Mouse (Mus musculus) forebrain, embryonic 11.5 days (tissue): ENCODE measurements around the gene Iscu. TPM values are rescaled to one million over a fixed set of nuclear protein-coding genes. Genes with fewer than 3 reads are reported as not detected.

Experiments
- ATAC-seq: fragments of 200-750 bp; cut with Nextera tagmentation; replicated peaks from 2 replicates; pipeline ENCODE4 v1.8.0; 2017; ENCODE audit warnings: moderate TSS enrichment; ENCODE audit not compliant: low FRiP score
- DNase-seq: peaks from one replicate; pipeline ENCODE4 v3.0.0-alpha.2; 2017; ENCODE audit warnings: low spot score
- H3K27ac ChIP-seq: fragments of 300-500 bp; sonication (generic); 2 replicates; pipeline ENCODE4 v1.5.1; 2014; ENCODE audit warnings: low read depth, low read length
- H3K27me3 ChIP-seq: fragments of 300-500 bp; sonication (generic); 2 replicates; pipeline ENCODE4 v1.6.1; 2014; ENCODE audit warnings: mild to moderate bottlenecking, low read length, mixed read lengths; ENCODE audit not compliant: control insufficient read depth, insufficient read depth
- H3K36me3 ChIP-seq: fragments of 300-500 bp; sonication (generic); 2 replicates; pipeline ENCODE4 v1.6.1; 2014; ENCODE audit warnings: mild to moderate bottlenecking, low read length, moderate library complexity, mixed read lengths; ENCODE audit not compliant: control insufficient read depth, insufficient read depth
- H3K4me1 ChIP-seq: fragments of 300-500 bp; sonication (generic); replicated peaks from 2 replicates; pipeline ENCODE4 v1.6.1; 2014; ENCODE audit warnings: low read length, mixed read lengths; ENCODE audit not compliant: control insufficient read depth, insufficient read depth
- H3K4me2 ChIP-seq: fragments of 300-500 bp; sonication (generic); 2 replicates; pipeline ENCODE4 v1.6.1; 2014; ENCODE audit warnings: low read depth, mild to moderate bottlenecking, low read length, moderate library complexity, mixed read lengths; ENCODE audit not compliant: severe bottlenecking
- H3K4me3 ChIP-seq: fragments of 300-500 bp; sonication (generic); 2 replicates; pipeline ENCODE4 v1.5.1; 2014; ENCODE audit warnings: low read depth, low read length
- H3K9ac ChIP-seq: fragments of 300-500 bp; sonication (generic); 2 replicates; pipeline ENCODE4 v1.6.1; 2014; ENCODE audit warnings: low read length
- H3K9me3 ChIP-seq: fragments of 300-500 bp; sonication (generic); 2 replicates; pipeline ENCODE4 v1.6.1; 2016; ENCODE audit warnings: low read length, mixed read lengths; ENCODE audit not compliant: control insufficient read depth
- WGBS: fragments of 180-500 bp; shearing (Covaris S2); extraction: QIAGEN DNeasy Blood & Tissue Kit; methylation state at CpG from one replicate; pipeline ENCODE4 v1.1.7; 2014; 5-methylcytosine and 5-hydroxymethylcytosine counted together
- polyA plus RNA-seq: library from polyadenylated mRNA; unstranded; fragments of >200 nt; fragmentation: Nextera tagmentation; extraction: Ambion mirVana; gene quantifications from 2 replicates; pipeline ENCODE4 v1.2.1, GENCODE M21; 2014

Iscu gene
- polyA plus RNA-seq, 1 experiment from 2014 or later: 99.4 TPM

DNA sequence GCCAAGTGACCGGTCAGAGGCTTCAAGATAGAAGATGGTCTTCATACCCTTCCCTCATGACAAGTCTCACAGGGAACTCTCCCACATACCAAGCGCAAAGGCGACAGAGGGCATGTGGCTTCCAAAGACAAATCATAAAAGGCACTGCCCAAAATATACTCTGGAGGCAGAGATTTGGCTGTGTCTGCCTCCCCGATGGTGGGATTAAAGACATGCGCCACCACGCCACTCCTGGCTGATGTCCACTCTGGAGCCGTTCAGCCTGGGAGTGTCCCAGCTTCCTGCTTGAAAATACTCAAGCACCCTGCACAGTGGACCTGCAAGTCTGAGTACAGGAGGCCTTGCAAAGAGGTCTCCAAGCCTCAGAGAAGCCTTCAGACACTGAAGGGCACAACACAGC, 41.4 kb upstream of the Iscu start:
- no peak for DNase-seq
- H3K4me1 ChIP-seq: peaks cover 5% of the 10 kb centered on the region
- H3K4me3 ChIP-seq: no peak overlapping the region
- no peak overlapping the region for H3K9ac ChIP-seq
- 87% methylated on average over 7 of the region's 7 CpGs for WGBS
- H3K27ac ChIP-seq: no peak overlapping the region
- no peaks in the 10 kb centered on the region for H3K27me3 ChIP-seq
- no peak overlapping the region for H3K4me2 ChIP-seq
- H3K36me3 ChIP-seq: no peaks in the 10 kb centered on the region
- H3K9me3 ChIP-seq: no peaks in the 10 kb centered on the region
- no peak for ATAC-seq

DNA sequence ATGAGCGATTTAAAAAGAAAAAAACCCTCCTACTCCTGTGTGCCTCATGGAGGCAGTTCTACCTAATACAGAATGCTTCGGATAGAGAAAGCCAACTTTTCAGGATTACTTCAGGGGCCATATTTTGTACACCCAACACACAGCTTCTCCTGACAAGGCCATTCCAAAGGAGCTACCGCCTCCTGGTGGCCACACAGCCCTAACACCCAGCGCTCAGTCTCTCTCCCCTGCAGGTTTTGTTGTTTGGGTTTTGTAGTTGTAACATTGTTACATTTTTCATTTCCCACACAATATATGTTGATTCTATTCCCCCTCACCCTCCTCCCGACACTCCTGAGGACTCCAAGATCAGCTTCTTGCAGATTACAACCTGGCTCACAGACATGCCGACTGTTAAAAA, 40.4 kb upstream of the Iscu start:
- ATAC-seq (no peak), DNase-seq (peak; percentile 72)
- H3K9ac ChIP-seq: no peak overlapping the region

DNA sequence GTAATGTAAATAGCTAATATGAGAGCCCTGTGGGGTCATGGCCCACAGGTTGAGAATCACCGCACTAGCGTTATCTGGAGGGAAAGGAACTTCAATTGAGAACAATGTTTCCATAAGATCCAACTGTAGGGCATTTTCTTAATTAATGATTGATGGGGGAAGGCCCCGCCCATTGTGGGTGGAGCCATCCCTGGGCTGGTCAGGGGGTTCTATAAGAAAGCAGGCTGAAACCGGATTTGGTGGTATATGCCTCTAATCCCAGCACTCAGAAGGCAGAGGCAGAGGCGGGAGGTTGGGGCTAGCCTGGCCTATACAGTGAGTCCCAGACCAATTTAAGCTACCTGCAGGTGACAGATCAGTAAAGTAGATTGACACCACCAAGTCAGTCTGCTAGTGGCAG, 38.2 kb upstream of the Iscu start:
- no peaks in the 10 kb centered on the region for H3K27me3 ChIP-seq
- no peak overlapping the region for H3K27ac ChIP-seq
- no peaks in the 10 kb centered on the region; the same call in 1 of the 2 replicates for H3K36me3 ChIP-seq
- ATAC-seq (no peak), DNase-seq (no peak)
- peaks cover 7% of the 10 kb centered on the region for H3K4me1 ChIP-seq
- H3K4me3 ChIP-seq: no peak overlapping the region
- no peaks in the 10 kb centered on the region for H3K9me3 ChIP-seq
- H3K9ac ChIP-seq: no peak overlapping the region
- WGBS: 71% methylated on average over 5 of the region's 5 CpGs
- H3K4me2 ChIP-seq: no peak overlapping the region

More for the DNA sequence above, 40.4 kb upstream of the Iscu start:
- H3K4me2 ChIP-seq: no peak overlapping the region
- H3K9me3 ChIP-seq: no peaks in the 10 kb centered on the region
- no peak overlapping the region for H3K4me3 ChIP-seq
- no peak overlapping the region for H3K27ac ChIP-seq
- WGBS: 27% methylated on average over 6 of the region's 6 CpGs
- H3K4me1 ChIP-seq: peaks cover 7% of the 10 kb centered on the region
- H3K27me3 ChIP-seq: no peaks in the 10 kb centered on the region
- H3K36me3 ChIP-seq: no peaks in the 10 kb centered on the region

DNA sequence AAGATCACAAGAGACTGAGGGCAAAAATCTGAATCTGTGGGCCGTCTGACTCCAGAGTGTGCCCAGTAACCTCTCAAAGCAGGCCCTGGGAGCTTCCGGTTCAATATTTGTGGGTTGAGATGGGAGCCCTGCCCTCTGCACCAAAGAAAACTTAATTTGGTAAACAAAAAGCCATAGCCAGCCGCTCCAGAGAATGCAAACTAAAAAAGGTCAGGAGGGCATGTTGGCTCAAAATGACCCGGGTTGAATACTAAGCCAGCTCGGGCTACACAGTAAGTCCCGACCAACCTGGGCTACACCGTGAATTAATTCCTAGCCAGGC, 37.6 kb upstream of the Iscu start:
- Histone ChIP-seq H3K27me3 (no peaks in the 10 kb centered on the region), H3K4me3 (peak overlapping the region; percentile 68), H3K4me2 (peak overlapping the region; percentile 62), H3K36me3 (no peaks in the 10 kb centered on the region; the same call in 1 of the 2 replicates), H3K27ac (peak overlapping the region; percentile 94), H3K9me3 (no peaks in the 10 kb centered on the region), H3K4me1 (peaks cover 7% of the 10 kb centered on the region), H3K9ac (peak overlapping the region; percentile 70)
- DNase-seq: no peak
- 31% methylated on average over 7 of the region's 7 CpGs for WGBS
- no peak for ATAC-seq

DNA sequence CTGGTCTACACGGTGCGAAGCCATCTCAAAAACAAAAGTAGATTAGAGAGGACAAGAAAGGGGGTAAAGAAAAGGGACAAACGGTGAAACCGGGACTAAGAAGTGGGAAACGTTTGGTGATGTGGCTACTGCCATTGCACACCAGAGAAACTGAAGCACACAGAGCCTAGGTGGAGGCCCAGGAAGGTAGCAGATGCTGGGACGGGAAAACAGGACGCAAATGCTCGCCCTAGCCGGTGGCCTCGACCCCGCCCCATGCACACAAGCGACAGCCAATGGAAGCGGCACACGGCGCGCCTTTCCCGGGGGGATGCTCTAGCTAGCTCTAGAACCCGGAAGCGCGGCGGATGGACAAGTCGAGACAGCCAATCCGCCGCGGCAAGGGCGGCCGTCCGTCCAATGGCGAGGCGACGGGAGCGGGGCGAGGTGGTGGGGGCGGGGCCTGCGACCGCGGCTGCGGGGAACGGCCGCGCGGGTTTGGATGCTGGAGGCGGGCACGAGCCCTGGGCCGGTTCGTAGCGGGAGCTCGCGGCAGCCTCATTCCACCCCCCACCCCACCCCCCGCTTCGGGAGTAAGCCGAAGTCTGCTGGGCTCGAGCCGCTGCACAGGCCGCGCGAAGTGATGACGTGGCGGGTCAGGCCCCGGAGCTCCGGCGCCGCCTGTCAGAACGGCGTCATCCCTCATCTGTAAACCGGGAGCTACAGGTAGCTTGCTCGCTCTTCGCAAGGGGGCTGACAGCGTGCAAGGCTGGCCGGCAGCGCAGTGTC, 37.0 kb upstream of the Iscu start, which contains the start of gene Ficd:
Ficd (plus strand) TSS at position 459 of the 768 bp plus-strand sequence.
- H3K4me3 ChIP-seq: peak within 1 kb of the TSS; percentile 68
- DNase-seq (peak; percentile 99), ATAC-seq (peak; percentile 96)
- H3K27me3 ChIP-seq: no peaks in the 10 kb centered on the region
- WGBS: under 1% methylated on average over 69 of the region's 71 CpGs
- H3K9ac ChIP-seq: peak within 1 kb of the TSS; percentile 70
- no peaks in the 10 kb centered on the region for H3K9me3 ChIP-seq
- peak within 1 kb of the TSS; percentile 70 for H3K4me2 ChIP-seq
- peak within 1 kb of the TSS; percentile 94 for H3K27ac ChIP-seq
- peaks cover 7% of the 10 kb centered on the region for H3K4me1 ChIP-seq
- H3K36me3 ChIP-seq: no peaks in the 10 kb centered on the region; the same call in 1 of the 2 replicates

DNA sequence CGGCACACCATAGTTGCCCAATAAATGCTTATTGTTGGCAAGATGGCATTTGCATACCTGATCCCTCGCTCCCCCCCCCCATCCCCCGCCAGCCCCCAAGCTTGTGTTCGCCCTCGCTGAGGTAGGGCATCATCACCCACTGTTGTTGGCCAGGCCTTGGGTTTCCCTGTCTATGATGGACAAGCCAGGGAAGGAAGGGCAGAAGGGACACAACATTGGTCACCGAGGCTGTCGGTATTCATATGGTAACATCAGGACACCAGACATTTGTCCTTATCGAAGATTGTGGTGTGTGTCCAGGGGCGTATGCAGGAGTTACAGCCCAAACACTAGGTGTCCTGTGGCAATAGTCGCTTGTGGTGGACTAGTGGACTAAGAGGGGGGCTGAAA, 36.4 kb upstream of the Iscu start:
- H3K36me3 ChIP-seq: no peaks in the 10 kb centered on the region; the same call in 1 of the 2 replicates
- peak overlapping the region; percentile 70 for H3K4me2 ChIP-seq
- DNase-seq (no peak), ATAC-seq (peak; percentile 23)
- H3K9me3 ChIP-seq: no peaks in the 10 kb centered on the region
- no peaks in the 10 kb centered on the region for H3K27me3 ChIP-seq
- peak overlapping the region; percentile 94 for H3K27ac ChIP-seq
- H3K9ac ChIP-seq: peak overlapping the region; percentile 70
- H3K4me1 ChIP-seq: peaks cover 7% of the 10 kb centered on the region
- 5% methylated on average over 10 of the region's 10 CpGs for WGBS
- peak overlapping the region; percentile 68 for H3K4me3 ChIP-seq

DNA sequence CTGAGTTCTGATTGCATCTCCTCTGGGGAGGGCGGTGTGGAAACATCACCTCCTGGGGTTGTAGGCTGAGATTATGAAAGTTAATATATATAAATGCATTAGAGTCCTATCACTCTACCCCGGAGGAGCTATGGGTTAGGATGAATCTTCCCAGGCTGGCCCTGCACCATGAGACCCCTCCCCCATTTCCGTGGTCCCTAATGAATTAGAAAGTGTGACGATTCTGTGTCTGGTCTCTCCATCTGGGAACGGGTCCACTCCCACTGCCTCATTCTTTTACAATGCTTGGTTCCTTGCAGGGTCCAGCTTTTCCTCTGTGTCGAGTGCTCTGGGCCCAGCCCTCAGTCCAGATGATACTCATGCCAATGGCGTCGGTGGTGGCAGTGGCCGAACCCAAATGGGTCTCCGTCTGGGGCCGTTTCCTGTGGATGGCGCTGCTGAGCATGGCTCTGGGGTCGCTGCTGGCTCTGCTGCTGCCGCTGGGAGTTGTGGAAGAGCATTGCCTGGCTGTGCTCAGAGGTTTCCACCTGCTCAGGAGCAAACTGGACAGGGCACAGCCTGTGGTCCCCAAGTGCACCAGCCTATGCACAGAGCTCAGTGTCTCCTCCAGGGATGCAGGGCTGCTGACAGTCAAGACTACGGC, 35.9 kb upstream of the Iscu start:
- H3K4me3 ChIP-seq: peak overlapping the region; percentile 68
- H3K9ac ChIP-seq: peak overlapping the region; percentile 70
- no peaks in the 10 kb centered on the region; the same call in 1 of the 2 replicates for H3K36me3 ChIP-seq
- peaks cover 7% of the 10 kb centered on the region for H3K4me1 ChIP-seq
- no peak overlapping the region for H3K27ac ChIP-seq
- ATAC-seq: no peak
- no peak for DNase-seq
- H3K27me3 ChIP-seq: no peaks in the 10 kb centered on the region
- H3K4me2 ChIP-seq: peak overlapping the region; percentile 70
- no peaks in the 10 kb centered on the region for H3K9me3 ChIP-seq
- WGBS: 49% methylated on average over 15 of the region's 15 CpGs

DNA sequence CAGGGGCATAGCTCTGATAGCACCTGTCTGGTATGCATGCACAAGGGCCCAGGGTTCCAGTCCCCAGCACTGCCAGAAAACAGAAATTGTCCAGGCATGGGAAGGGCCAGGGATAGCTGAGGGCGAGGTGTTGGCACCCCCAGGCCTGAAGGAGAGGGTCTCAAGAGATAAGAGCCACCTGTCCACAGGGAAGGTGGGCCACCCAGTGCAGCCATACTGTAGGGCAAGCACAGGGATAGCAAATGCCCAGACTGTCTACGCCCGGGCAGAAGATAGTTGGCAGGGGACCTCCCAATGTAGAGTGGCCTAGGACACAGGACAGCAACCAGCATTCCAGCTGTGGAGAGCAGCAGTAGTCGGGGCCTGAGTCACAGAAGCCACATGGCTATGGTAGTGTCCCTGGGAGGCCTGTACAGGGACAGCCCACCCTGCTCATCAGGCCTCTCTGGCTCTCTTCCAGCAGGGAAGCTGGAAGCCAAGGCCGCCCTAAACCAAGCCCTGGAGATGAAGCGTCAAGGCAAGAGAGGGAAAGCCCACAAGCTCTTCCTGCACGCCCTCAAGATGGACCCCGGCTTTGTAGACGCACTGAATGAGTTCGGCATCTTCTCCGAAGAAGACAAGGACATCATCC, 34.8 kb upstream of the Iscu start:
- H3K9me3 ChIP-seq: no peaks in the 10 kb centered on the region
- no peak overlapping the region for H3K9ac ChIP-seq
- no peak for ATAC-seq
- H3K27ac ChIP-seq: no peak overlapping the region
- H3K4me3 ChIP-seq: no peak overlapping the region
- no peaks in the 10 kb centered on the region for H3K27me3 ChIP-seq
- WGBS: 94% methylated on average over 11 of the region's 11 CpGs
- peaks cover 4% of the 10 kb centered on the region; the same call in 1 of the 2 replicates for H3K36me3 ChIP-seq
- DNase-seq: no peak
- no peak overlapping the region for H3K4me2 ChIP-seq
- H3K4me1 ChIP-seq: peaks cover 7% of the 10 kb centered on the region
